Mouse (Mus musculus) CH12.LX (cell line): Measurements from ENCODE around the gene Lypd8. TPM values are rescaled to one million over a fixed set of nuclear protein-coding genes. Genes with fewer than 3 reads are reported as not detected.
"Not testable (repeated sequence)": the region's sequence is repeated elsewhere in the genome, so short reads cannot be mapped to it uniquely, and the experiment has no call there.

Experiments
- DNase-seq: peaks from one replicate; pipeline ENCODE4 v3.0.0-alpha.2; 2013; ENCODE audit errors: extremely low read depth
- H3K27ac ChIP-seq: 2 replicates; pipeline ENCODE4 v1.5.1; 2012; ENCODE audit warnings: low read depth, mild to moderate bottlenecking, control low read depth, moderate library complexity; ENCODE audit not compliant: insufficient read depth
- H3K27me3 ChIP-seq: replicated peaks from 2 replicates; pipeline ENCODE3; 2012; ENCODE audit warnings: inconsistent platforms
- H3K36me3 ChIP-seq, 2 experiments: replicated peaks in 1 of 2; 2 replicates each; pipeline versions ENCODE3 to v1.6.1; 2012; ENCODE audit warnings: inconsistent platforms in 1 of 2, low read length in 1 of 2, mild to moderate bottlenecking in 1 of 2, mixed read lengths in 1 of 2, moderate library complexity in 1 of 2; ENCODE audit not compliant: control insufficient read depth in 1 of 2, insufficient read depth in 1 of 2
- H3K4me1 ChIP-seq, 2 experiments: 2 replicates each; pipeline ENCODE4 v1.6.1; 2012; ENCODE audit warnings: inconsistent platforms in 1 of 2, moderate library complexity in 1 of 2; ENCODE audit not compliant: insufficient read depth in 2 of 2, control insufficient read depth in 1 of 2
- H3K4me2 ChIP-seq: 2 replicates; pipeline ENCODE4 v1.6.1; 2012; ENCODE audit warnings: low read depth, mild to moderate bottlenecking, control low read depth; ENCODE audit not compliant: poor library complexity, insufficient read depth, severe bottlenecking
- H3K4me3 ChIP-seq, 3 experiments: fragments of 150-350 bp in 1 of 3; sonication (generic) in 1 of 3; replicated peaks in 1 of 3; 2 replicates each; pipeline versions ENCODE3 to v1.5.1; 2011 to 2012; ENCODE audit warnings: low read depth in 2 of 3, low read length in 2 of 3, mild to moderate bottlenecking in 2 of 3, moderate library complexity in 2 of 3, control low read depth in 1 of 3, improper control_type of control experiment in 1 of 3, inconsistent platforms in 1 of 3, mixed read lengths in 1 of 3; ENCODE audit not compliant: poor library complexity in 1 of 3
- H3K79me2 ChIP-seq: replicated peaks from 2 replicates; pipeline ENCODE4 v1.6.1; 2012; ENCODE audit warnings: mild to moderate bottlenecking, moderate library complexity; ENCODE audit not compliant: control insufficient read depth, poor library complexity, insufficient read depth, severe bottlenecking; ENCODE audit errors: extremely low read depth
- H3K9ac ChIP-seq: 2 replicates; pipeline ENCODE4 v1.6.1; 2012; ENCODE audit warnings: low read depth, mild to moderate bottlenecking, control low read depth, moderate library complexity; ENCODE audit not compliant: insufficient read depth
- H3K9me3 ChIP-seq: replicated peaks from 2 replicates; pipeline ENCODE3; 2012; ENCODE audit warnings: low read length, inconsistent platforms, mixed read lengths
- BHLHE40 ChIP-seq: IDR thresholded peaks from 2 replicates; pipeline ENCODE4 v1.6.1; 2011; ENCODE audit warnings: mild to moderate bottlenecking, low read depth, low read length, improper control_type of control experiment
- CHD2 ChIP-seq: IDR thresholded peaks from 2 replicates; pipeline ENCODE4 v1.6.1; 2011; ENCODE audit warnings: low read length, improper control_type of control experiment
- ELF1 ChIP-seq: IDR thresholded peaks from 2 replicates; pipeline ENCODE4 v1.6.1; 2014; ENCODE audit warnings: low read depth, mild to moderate bottlenecking, inconsistent platforms, low read length, improper control_type of control experiment
- EP300 ChIP-seq: IDR thresholded peaks from 2 replicates; pipeline ENCODE4 v1.6.1; 2011; ENCODE audit warnings: low read length, improper control_type of control experiment
- JUN ChIP-seq: IDR thresholded peaks from 2 replicates; pipeline ENCODE4 v1.6.1; 2011; ENCODE audit warnings: low read depth, mild to moderate bottlenecking, low read length, improper control_type of control experiment, moderate library complexity; ENCODE audit not compliant: insufficient read depth
- KAT2A ChIP-seq: IDR thresholded peaks from 2 replicates; pipeline ENCODE4 v1.6.1; 2012; ENCODE audit warnings: low read length, improper control_type of control experiment, inconsistent platforms; ENCODE audit not compliant: insufficient replicate concordance
- MAFK ChIP-seq: IDR thresholded peaks from 2 replicates; pipeline ENCODE4 v1.6.1; 2011; ENCODE audit warnings: low read length, improper control_type of control experiment; ENCODE audit not compliant: insufficient replicate concordance
- MAX ChIP-seq: IDR thresholded peaks from 2 replicates; pipeline ENCODE4 v1.6.1; 2011; ENCODE audit warnings: low read length, improper control_type of control experiment
- MYC ChIP-seq: IDR thresholded peaks from 2 replicates; pipeline ENCODE4 v1.6.1; 2011; ENCODE audit warnings: low read depth, mild to moderate bottlenecking, improper control_type of control experiment, low read length
- NELFE ChIP-seq: IDR thresholded peaks from 2 replicates; pipeline ENCODE4 v1.6.1; 2011; ENCODE audit warnings: low read depth, low read length, improper control_type of control experiment
- PAX5 ChIP-seq: IDR thresholded peaks from 2 replicates; pipeline ENCODE4 v1.6.1; 2012; ENCODE audit warnings: low read length, inconsistent platforms, mixed read lengths
- POLR2A ChIP-seq: IDR thresholded peaks from 2 replicates; pipeline ENCODE4 v1.6.1; 2011; ENCODE audit warnings: low read depth, mild to moderate bottlenecking, improper control_type of control experiment, low read length
- POLR2AphosphoS2 ChIP-seq: IDR thresholded peaks from 2 replicates; pipeline ENCODE4 v1.6.1; 2011; ENCODE audit warnings: low read depth, low read length, improper control_type of control experiment
- RAD21 ChIP-seq: IDR thresholded peaks from 2 replicates; pipeline ENCODE4 v1.6.1; 2011; ENCODE audit warnings: low read depth, mild to moderate bottlenecking, low read length, improper control_type of control experiment, moderate library complexity
- RCOR1 ChIP-seq: conservative IDR thresholded peaks from 2 replicates; pipeline ENCODE4 v1.6.1; 2012; ENCODE audit warnings: low read depth, mild to moderate bottlenecking, inconsistent platforms, low read length, improper control_type of control experiment
- SIN3A ChIP-seq: IDR thresholded peaks from 2 replicates; pipeline ENCODE4 v1.6.1; 2012; ENCODE audit warnings: low read length, improper control_type of control experiment, inconsistent platforms
- TBP ChIP-seq: conservative IDR thresholded peaks from 2 replicates; pipeline ENCODE4 v1.6.1; 2011; ENCODE audit warnings: low read depth, low read length, improper control_type of control experiment
- TCF12 ChIP-seq: IDR thresholded peaks from 2 replicates; pipeline ENCODE4 v1.6.1; 2014; ENCODE audit warnings: low read depth, mild to moderate bottlenecking, inconsistent platforms, low read length, improper control_type of control experiment
- USF1 ChIP-seq: IDR thresholded peaks from 2 replicates; pipeline ENCODE4 v1.6.1; 2014; ENCODE audit warnings: low read depth, mild to moderate bottlenecking, inconsistent platforms, low read length, improper control_type of control experiment
- USF2 ChIP-seq: conservative IDR thresholded peaks from 2 replicates; pipeline ENCODE4 v1.6.1; 2011; ENCODE audit warnings: low read depth, low read length, improper control_type of control experiment
- ZKSCAN1 ChIP-seq: IDR thresholded peaks from 2 replicates; pipeline ENCODE4 v1.6.1; 2012; ENCODE audit warnings: low read depth, inconsistent platforms, low read length, improper control_type of control experiment, borderline replicate concordance
- ZMIZ1 ChIP-seq: IDR thresholded peaks from 2 replicates; pipeline ENCODE4 v1.6.1; 2012; ENCODE audit warnings: low read depth, mild to moderate bottlenecking, inconsistent platforms, low read length, improper control_type of control experiment
- dilution Hi-C: fragments of 300-500 bp; cut with MboI; formaldehyde crosslinking; loops from 2 replicates; pipeline ENCODE4 v1.14.3; 2020; ENCODE audit warnings: low sequenced_read_pairs; ENCODE audit not compliant: extremely low pct_unique_long_range_greater_than_20kb, extremely low pct_ligation_motif_present
- in situ Hi-C: fragments of 300-500 bp; cut with MboI; formaldehyde crosslinking; loops from 3 replicates; pipeline ENCODE4 v1.14.3; 2019; ENCODE audit warnings: low sequenced_read_pairs, low pct_ligation_motif_present, low pct_unique_long_range_greater_than_20kb, mixed read lengths
- polyA plus RNA-seq: library from polyadenylated mRNA; unstranded; fragments of >175 nt; gene quantifications from 2 replicates; pipeline ENCODE4 v1.2.1, GENCODE M21; 2012; ENCODE audit warnings: low read depth; ENCODE audit not compliant: insufficient read length
- total RNA-seq, 2 experiments: library from RNA; depleted of rRNA; stranded (reverse); fragments of 300-350 nt in 1 of 2; fragments of >200 nt in 1 of 2; gene quantifications; 2 replicates each; pipeline ENCODE4 v1.2.3; 2012 to 2014

The Lypd8 gene
- total and polyA plus RNA-seq, 3 experiments = not detected

GRCm38 (mm10) chr11:58357042-58357441 is 21.8 kb upstream of the Lypd8 start:
- Histone ChIP-seq H3K4me3 (no peak overlapping the region), H3K36me3 (no peaks in the 10 kb centered on the region), H3K9me3 (peaks cover 5% of the 10 kb centered on the region), H3K27ac (no peak overlapping the region), H3K9ac (no peak overlapping the region), H3K79me2 (no peaks in the 10 kb centered on the region), H3K4me1 (no peaks in the 10 kb centered on the region), H3K4me2 (no peak overlapping the region), H3K27me3 (peaks cover 88% of the 10 kb centered on the region)
- in situ Hi-C loops = no loop called here
- dilution Hi-C loops = no loop called here
- DNase-seq = no peak
- TF ChIP-seq POLR2AphosphoS2 (no peak), ELF1 (no peak), POLR2A (no peak), USF1 (no peak), BHLHE40 (no peak), TBP (no peak), KAT2A (no peak), RAD21 (no peak), CHD2 (no peak)

DNA sequence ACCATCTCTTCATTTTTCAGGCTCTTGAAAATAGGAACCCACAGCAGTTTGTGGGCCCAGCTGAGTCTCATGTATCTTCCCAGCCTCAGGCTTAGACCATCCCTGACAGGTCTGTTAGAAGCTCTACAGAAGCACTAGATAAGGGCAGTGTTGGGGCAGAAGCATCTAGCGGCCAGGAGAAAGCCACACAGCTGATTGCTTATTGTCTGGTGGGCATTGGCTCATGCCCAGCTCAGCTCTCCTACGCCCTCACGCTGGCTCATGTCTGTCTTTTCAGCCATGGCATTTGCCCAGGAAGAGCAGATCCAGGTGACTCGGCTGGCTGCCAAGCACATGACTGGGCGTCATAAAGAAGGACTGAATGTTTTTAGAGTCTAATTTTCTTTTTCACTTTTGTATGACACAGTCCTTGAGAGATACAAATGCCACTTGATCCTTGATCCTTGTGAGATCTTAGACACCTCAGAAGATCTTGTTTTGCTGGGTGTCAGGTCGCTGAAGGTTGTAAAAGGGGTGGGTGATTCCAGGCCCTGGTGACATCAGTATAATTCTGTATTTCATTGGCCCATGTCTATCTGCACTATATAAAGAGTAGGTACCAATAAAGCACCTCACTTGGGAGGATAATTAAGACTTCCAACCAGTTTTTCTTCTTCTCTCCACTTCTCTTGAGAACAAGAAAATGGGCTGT is 20.9 kb upstream of the Lypd8 start:
- no peak overlapping the region for H3K9ac ChIP-seq
- DNase-seq = no peak

GRCm38 (mm10) chr11:58362562-58362961 is 16.3 kb upstream of the Lypd8 start:
- H3K9ac ChIP-seq, dilution Hi-C loops, H3K27ac ChIP-seq, in situ Hi-C loops, H3K79me2 ChIP-seq, H3K4me2 ChIP-seq, DNase-seq, H3K4me3 ChIP-seq, H3K4me1 ChIP-seq, H3K9me3 ChIP-seq, H3K36me3 ChIP-seq: not testable (repeated sequence)
- H3K27me3 ChIP-seq = peaks cover 72% of the 10 kb centered on the region

More for the DNA sequence above, 20.9 kb upstream of the Lypd8 start:
- no peak for TF ChIP-seq EP300
- TF ChIP-seq USF2 = no peak
- TF ChIP-seq JUN = no peak
- TF ChIP-seq TCF12 = no peak
- TF ChIP-seq ZMIZ1 = no peak
- no peak for TF ChIP-seq MAX
- TF ChIP-seq MYC = no peak
- no peak for TF ChIP-seq SIN3A
- TF ChIP-seq USF1 = no peak
- no peak for TF ChIP-seq MAFK
- TF ChIP-seq RCOR1 = no peak
- TF ChIP-seq ZKSCAN1 = no peak
- TF ChIP-seq ELF1 = no peak
- no peak for TF ChIP-seq PAX5
- TF ChIP-seq NELFE = no peak
- Histone ChIP-seq H3K4me1 (no peaks in the 10 kb centered on the region), H3K4me2 (no peak overlapping the region), H3K9me3 (no peaks in the 10 kb centered on the region), H3K36me3 (no peaks in the 10 kb centered on the region), H3K4me3 (no peak overlapping the region), H3K27me3 (peaks cover 88% of the 10 kb centered on the region), H3K79me2 (no peaks in the 10 kb centered on the region), H3K27ac (no peak overlapping the region)
- dilution Hi-C loops (no loop called here), in situ Hi-C loops (no loop called here)
